Mouse (Mus musculus) olfactory bulb, adult 2 months (tissue): ENCODE data around the gene Erbb4. TPM values are rescaled to one million over a fixed set of nuclear protein-coding genes. Genes with fewer than 3 reads are reported as not detected.

Source experiments
- H3K27ac ChIP-seq: fragments of 200-500 bp; 2 replicates; pipeline ENCODE4 v1.5.1; 2012; ENCODE audit warnings: low read depth, low read length; ENCODE audit not compliant: insufficient read depth
- H3K4me1 ChIP-seq: fragments of 200-500 bp; 2 replicates; pipeline ENCODE4 v1.6.1; 2012; ENCODE audit warnings: low read length; ENCODE audit not compliant: control insufficient read depth, insufficient read depth
- H3K4me3 ChIP-seq: fragments of 200-500 bp; 2 replicates; pipeline ENCODE4 v1.5.1; 2012; ENCODE audit warnings: mild to moderate bottlenecking, low read depth, low read length, moderate library complexity; ENCODE audit not compliant: insufficient read depth
- CTCF ChIP-seq: fragments of 200-500 bp; IDR thresholded peaks from 2 replicates; pipeline ENCODE4 v1.5.1; 2012; ENCODE audit warnings: low read depth, mild to moderate bottlenecking, low read length, moderate library complexity; ENCODE audit not compliant: insufficient read depth
- POLR2A ChIP-seq: fragments of 200-500 bp; IDR thresholded peaks from 2 replicates; pipeline ENCODE4 v1.6.1; 2012; ENCODE audit warnings: mild to moderate bottlenecking, low read depth, low read length, moderate library complexity; ENCODE audit not compliant: insufficient read depth
- WGBS: fragments of 180-500 bp; shearing (Covaris S2); methylation state at CpG from one replicate; pipeline ENCODE4 v1.1.7; 2018; 5-methylcytosine and 5-hydroxymethylcytosine counted together
- polyA plus RNA-seq: library from polyadenylated mRNA; stranded (reverse); fragments of >200 nt; gene quantifications from 2 replicates; pipeline ENCODE4 v1.2.4, GENCODE M21; 2012; ENCODE audit warnings: low replicate concordance; ENCODE audit not compliant: missing spikeins, insufficient read depth, insufficient read length

Gene Erbb4
- polyA plus RNA-seq, 1 experiment = not detected

DNA sequence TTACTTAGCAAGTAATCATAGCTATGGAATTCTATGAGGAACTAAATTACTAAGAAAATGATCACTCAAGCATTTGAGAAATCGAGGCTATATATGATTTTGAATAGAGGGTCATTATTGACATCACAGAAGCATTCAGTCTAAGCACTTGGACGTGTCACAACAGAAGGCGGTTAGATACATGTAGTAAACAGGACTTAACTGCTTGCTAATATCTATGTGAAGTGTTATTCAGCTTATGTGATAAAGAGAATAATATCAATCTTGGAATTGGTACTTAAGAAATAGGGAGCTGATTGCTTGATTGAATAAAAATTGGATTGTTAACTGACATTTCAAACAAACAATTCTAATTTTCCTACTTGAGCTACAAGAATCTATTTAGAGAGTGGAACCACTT lies 190.0 kb downstream of the Erbb4 start:
- H3K4me1 ChIP-seq = no peaks in the 10 kb centered on the region
- 65% methylated on average over 3 of the region's 3 CpGs for WGBS
- TF ChIP-seq POLR2A = no peak
- no peak for TF ChIP-seq CTCF
- no peak overlapping the region for H3K4me3 ChIP-seq
- no peak overlapping the region for H3K27ac ChIP-seq

DNA sequence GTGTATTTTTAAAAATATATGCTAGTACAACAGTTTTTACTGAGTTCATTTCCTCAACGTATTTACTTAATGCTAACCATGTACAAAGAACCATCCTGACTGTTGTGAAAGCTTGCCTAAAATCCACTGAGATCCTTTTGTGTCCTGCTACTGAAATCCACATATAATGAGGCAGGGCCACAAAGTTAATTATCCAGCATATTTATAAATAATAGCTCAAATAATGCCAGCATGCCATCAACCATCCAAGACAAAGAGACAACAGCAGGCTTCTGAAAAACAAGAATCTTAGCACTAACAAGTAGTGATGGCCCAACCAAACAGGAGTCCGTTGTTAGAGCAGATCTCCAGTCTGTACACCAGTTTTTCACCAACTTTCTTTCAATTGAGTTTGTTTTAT lies 215.8 kb downstream of the Erbb4 start:
- Histone ChIP-seq H3K27ac (no peak overlapping the region), H3K4me3 (no peak overlapping the region), H3K4me1 (no peaks in the 10 kb centered on the region)
- WGBS = 76% methylated on average over 2 of the region's 2 CpGs
- no peak for TF ChIP-seq POLR2A
- no peak for TF ChIP-seq CTCF

DNA sequence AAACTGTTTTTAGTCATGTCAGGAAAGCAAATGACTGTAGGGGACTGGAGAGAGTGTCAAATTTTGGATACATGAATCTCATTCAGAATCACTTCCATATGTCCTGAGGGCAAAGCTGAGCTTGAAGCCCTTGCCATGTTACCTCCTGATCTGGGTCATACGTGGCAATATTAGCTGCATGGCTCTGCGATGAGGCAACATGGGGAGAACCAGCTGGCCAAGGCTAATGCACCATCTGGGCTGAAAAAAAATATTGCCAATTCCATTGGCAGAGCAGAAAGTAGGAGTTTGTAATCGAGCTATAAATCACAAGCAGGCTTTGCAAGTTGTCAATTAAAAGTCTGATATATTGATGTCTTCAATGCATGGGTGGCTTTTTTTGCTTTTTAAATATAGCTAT lies 221.0 kb downstream of the Erbb4 start:
- no peak overlapping the region for H3K4me3 ChIP-seq
- TF ChIP-seq CTCF (no peak), POLR2A (no peak)
- WGBS = 71% methylated on average over 3 of the region's 3 CpGs
- no peaks in the 10 kb centered on the region for H3K4me1 ChIP-seq
- H3K27ac ChIP-seq = no peak overlapping the region

DNA sequence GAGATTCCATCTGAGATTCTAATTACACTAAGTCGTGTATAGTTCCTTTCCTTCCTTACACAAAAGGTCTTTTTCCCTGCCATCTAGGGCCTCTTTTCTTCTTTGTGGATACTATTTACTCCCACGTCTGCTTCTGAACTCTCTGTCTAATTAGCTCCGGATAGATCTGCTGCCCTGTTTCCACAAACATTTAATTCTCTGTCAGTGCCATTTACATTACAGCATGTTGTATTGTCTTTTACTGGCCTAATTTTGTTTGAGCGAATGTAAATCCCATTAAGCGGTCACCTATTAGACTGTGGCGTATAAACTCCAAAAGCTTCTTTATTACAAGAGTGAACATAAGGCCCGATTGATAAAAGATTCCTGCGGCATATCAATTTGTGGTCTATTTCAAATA lies 232.9 kb downstream of the Erbb4 start:
- no peak for TF ChIP-seq CTCF
- TF ChIP-seq POLR2A = no peak
- no peaks in the 10 kb centered on the region for H3K4me1 ChIP-seq
- WGBS = 55% methylated on average over 8 of the region's 8 CpGs
- no peak overlapping the region for H3K4me3 ChIP-seq
- no peak overlapping the region for H3K27ac ChIP-seq

DNA sequence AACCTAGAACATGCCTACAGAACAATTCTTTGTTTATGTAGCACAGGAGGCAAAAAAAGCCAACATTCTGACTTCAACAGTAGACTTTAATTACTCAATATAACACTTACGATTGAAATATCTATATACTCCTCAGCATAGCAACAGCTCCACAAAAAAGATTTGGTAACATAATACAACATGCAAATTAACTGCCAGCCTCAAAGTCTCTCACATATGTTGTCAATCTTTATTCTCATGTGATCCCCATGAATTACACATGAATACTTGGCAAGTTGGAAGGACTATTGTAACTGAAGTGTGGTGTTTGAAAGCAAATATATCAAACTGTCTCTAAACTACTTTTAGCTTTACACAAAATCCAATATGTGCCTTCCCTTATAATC lies 234.2 kb downstream of the Erbb4 start:
- H3K4me3 ChIP-seq = no peak overlapping the region
- no peak overlapping the region for H3K27ac ChIP-seq
- 67% methylated on average over 1 of the region's 1 CpGs for WGBS
- no peak for TF ChIP-seq CTCF
- TF ChIP-seq POLR2A = no peak
- no peaks in the 10 kb centered on the region for H3K4me1 ChIP-seq

DNA sequence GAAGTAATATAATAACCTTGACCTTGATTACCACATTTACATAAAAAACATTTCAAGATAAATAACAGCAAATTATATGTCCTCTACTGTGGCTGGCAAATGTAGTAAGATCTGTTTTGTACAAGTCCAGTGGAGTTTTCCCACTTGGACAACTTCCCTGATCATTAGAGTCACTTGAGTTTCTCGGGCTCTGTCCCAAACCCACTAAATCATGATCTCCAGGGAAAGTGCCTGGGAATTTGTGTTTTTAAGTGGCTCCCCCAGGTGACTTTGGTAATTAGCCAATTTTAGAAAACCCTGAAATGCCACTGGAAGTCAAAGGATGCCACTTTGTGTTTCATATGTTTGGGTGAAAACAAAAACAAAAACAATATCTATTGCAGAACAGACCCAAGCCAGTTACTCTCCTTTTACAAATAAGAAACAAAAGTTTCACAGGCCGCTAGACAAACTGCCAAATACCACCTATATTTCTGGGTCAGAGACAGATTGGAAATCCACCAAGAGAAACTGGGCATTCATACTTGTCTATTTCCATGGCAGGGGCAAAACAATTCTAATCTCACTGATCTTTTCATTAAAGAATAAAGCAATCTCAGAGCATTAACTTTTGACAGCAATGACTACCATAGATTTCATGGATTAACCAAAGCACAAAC lies 234.8 kb downstream of the Erbb4 start:
- WGBS = 69% methylated on average over 2 of the region's 2 CpGs
- Histone ChIP-seq H3K4me3 (no peak overlapping the region), H3K27ac (no peak overlapping the region), H3K4me1 (no peaks in the 10 kb centered on the region)
- TF ChIP-seq CTCF (no peak), POLR2A (no peak)

DNA sequence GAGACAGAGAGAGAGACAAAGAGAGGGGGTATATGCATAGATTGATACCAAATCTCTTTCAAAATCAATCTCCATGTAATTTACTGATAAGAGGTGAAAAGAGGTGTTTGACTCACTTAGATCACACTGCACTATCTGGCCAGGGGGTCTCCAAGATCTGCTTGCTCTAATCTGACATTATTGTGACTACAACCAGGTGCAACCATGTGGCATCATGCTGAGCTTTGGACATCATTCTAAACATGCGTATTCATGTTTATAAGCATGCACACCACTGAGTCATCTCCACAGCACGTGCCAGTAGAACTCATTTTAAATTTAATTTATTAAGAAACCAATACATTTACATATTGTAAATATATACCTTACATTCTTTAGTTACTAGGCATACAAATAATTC lies 247.5 kb downstream of the Erbb4 start:
- no peaks in the 10 kb centered on the region for H3K4me1 ChIP-seq
- H3K4me3 ChIP-seq = no peak overlapping the region
- 87% methylated on average over 2 of the region's 2 CpGs for WGBS
- TF ChIP-seq POLR2A (no peak), CTCF (no peak)
- no peak overlapping the region for H3K27ac ChIP-seq

DNA sequence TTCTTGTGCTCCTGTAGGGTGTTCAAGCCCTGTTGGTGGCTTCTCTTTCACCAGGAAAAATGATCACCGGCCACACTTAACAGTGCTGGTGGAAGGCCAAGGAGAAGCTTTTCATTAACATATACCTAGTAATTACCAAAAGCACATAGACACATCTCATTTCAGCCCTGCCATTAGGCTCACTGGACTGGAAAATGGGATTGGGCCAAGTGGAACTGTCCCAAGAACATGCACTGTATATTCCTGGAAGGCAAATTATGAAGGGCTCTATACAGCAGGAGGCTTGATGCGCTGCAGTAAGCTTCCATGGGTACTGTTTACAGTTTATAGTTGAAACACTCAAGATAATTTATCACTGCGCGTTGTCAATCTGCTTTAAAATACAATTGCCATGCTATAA lies 248.4 kb downstream of the Erbb4 start:
- H3K4me3 ChIP-seq = no peak overlapping the region
- H3K4me1 ChIP-seq = no peaks in the 10 kb centered on the region
- TF ChIP-seq POLR2A = no peak
- TF ChIP-seq CTCF = no peak
- 84% methylated on average over 4 of the region's 4 CpGs for WGBS
- H3K27ac ChIP-seq = no peak overlapping the region

DNA sequence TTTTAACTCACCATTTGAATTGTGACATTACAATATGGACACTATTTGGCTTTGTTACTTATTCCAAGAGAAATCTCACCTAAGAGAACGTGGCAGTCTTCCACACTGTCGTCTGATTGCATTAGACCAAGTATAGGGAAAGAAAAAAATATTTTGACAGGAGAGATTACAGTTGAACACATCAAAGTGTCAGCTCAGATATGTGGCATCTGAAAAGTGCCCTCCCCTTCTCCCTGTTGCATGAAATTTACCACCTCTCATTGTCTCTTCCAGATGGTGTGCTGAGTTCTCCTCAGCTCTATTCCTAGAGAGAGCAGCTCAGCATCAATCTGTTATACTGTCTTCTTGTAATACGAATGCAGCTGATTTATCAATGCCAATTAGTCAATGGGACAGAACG lies 268.5 kb downstream of the Erbb4 start:
- 75% methylated on average over 4 of the region's 4 CpGs for WGBS
- Histone ChIP-seq H3K27ac (no peak overlapping the region), H3K4me1 (no peaks in the 10 kb centered on the region), H3K4me3 (no peak overlapping the region)
- TF ChIP-seq CTCF (no peak), POLR2A (no peak)

DNA sequence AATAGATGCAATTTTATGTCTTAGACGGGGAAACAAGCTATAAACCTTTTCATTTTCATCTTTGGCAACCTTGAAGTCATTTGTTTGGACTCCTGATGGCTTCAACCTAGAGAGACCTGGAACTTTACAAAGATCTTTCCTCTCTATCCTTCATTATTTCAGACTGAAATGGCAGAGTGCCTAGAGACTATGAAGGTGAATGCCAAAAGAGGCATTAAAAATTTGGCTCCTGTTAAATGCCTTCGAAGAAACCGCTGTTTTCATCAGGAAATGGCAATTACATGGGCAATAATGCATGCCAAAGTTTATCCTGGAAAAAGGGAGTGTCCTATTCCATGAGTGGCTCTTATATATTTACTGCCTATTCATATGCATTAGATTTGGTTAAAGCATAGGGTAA lies 273.2 kb downstream of the Erbb4 start:
- no peak for TF ChIP-seq CTCF
- WGBS = 61% methylated on average over 3 of the region's 3 CpGs

More for the DNA sequence above, 273.2 kb downstream of the Erbb4 start:
- no peak overlapping the region for H3K4me3 ChIP-seq
- H3K4me1 ChIP-seq = no peaks in the 10 kb centered on the region
- H3K27ac ChIP-seq = no peak overlapping the region
